Mouse (Mus musculus) heart, adult 2 months (tissue): Measurements from ENCODE around the gene Akap8. TPM values are rescaled to one million over a fixed set of nuclear protein-coding genes. Genes with fewer than 3 reads are reported as not detected.

ENCODE experiments used
- DNase-seq, 2 experiments: peaks; one replicate each; pipeline ENCODE4 v3.0.0; 2021
- H3K27ac ChIP-seq: fragments of 200-600 bp; 2 replicates; pipeline ENCODE4 v1.8.1; 2022
- H3K27me3 ChIP-seq: fragments of 200-500 bp; 2 replicates; pipeline ENCODE4 v1.6.1; 2012; ENCODE audit warnings: mild to moderate bottlenecking, low read length, inconsistent platforms, mixed read lengths; ENCODE audit not compliant: control insufficient read depth, insufficient read depth
- H3K36me3 ChIP-seq: fragments of 200-500 bp; 2 replicates; pipeline ENCODE4 v1.6.1; 2012; ENCODE audit warnings: low read length, inconsistent platforms; ENCODE audit not compliant: control insufficient read depth, insufficient read depth
- H3K4me1 ChIP-seq: fragments of 200-500 bp; 2 replicates; pipeline ENCODE4 v1.6.1; 2011; ENCODE audit warnings: low read length; ENCODE audit not compliant: control insufficient read depth, insufficient read depth
- H3K4me3 ChIP-seq: fragments of 200-600 bp; 2 replicates; pipeline ENCODE4 v1.8.1; 2022
- H3K79me2 ChIP-seq: fragments of 200-500 bp; replicated peaks from 2 replicates; pipeline ENCODE4 v1.6.1; 2012; ENCODE audit warnings: mild to moderate bottlenecking, inconsistent platforms, low read length, moderate library complexity, mixed read lengths; ENCODE audit not compliant: control insufficient read depth, insufficient read depth
- H3K9ac ChIP-seq: fragments of 200-500 bp; 2 replicates; pipeline ENCODE4 v1.6.1; 2012; ENCODE audit warnings: low read depth, mild to moderate bottlenecking, control low read depth, inconsistent platforms, low read length, mixed read lengths
- CTCF ChIP-seq: fragments of 200-600 bp; IDR thresholded peaks from 2 replicates; pipeline ENCODE4 v1.8.1; 2022; ENCODE audit warnings: antibody characterized with exemption, mild to moderate bottlenecking, moderate library complexity
- EP300 ChIP-seq: fragments of 200-500 bp; IDR thresholded peaks from 2 replicates; pipeline ENCODE4 v1.6.1; 2011; ENCODE audit warnings: low read depth, low read length, control low read depth; ENCODE audit not compliant: insufficient read depth
- POLR2A ChIP-seq: fragments of 200-500 bp; IDR thresholded peaks from 2 replicates; pipeline ENCODE4 v1.6.1; 2011; ENCODE audit warnings: mild to moderate bottlenecking, low read depth, low read length, control low read depth; ENCODE audit not compliant: insufficient read depth
- WGBS: fragments of 180-500 bp; shearing (Covaris S2); methylation state at CpG from one replicate; pipeline ENCODE4 v1.1.7; 2018; 5-methylcytosine and 5-hydroxymethylcytosine counted together
- intact Hi-C: fragments of 180-260 bp; cut with DNase I; formaldehyde crosslinking; loops from one replicate; pipeline ENCODE4 v1.15.1; 2025
- polyA plus RNA-seq: library from polyadenylated mRNA; depleted of rRNA; stranded (reverse); fragments of >200 nt; gene quantifications from 2 replicates; pipeline ENCODE4 v1.2.3, GENCODE M21; 2012
- total RNA-seq, 2 experiments: library from RNA; stranded (reverse); gene quantifications; 2 replicates each; pipeline ENCODE4 v1.2.3; 2021

The Akap8 gene
- total and polyA plus RNA-seq, 3 experiments, result 32.2 to 40.7 (median 38.9) TPM

GRCm38 (mm10) chr17:32364331-32364730 lies 43.3 kb upstream of the Akap8 start:
- no peaks in the 10 kb centered on the region; the same call in 1 of the 2 replicates for H3K36me3 ChIP-seq
- peak overlapping the region; percentile 88 for H3K4me3 ChIP-seq
- H3K4me1 ChIP-seq, result peaks cover 7% of the 10 kb centered on the region
- H3K27ac ChIP-seq, result peak overlapping the region; percentile 72
- TF ChIP-seq POLR2A (peak; percentile 30; the same call in 1 of the 2 replicates), CTCF (peak; percentile 53), EP300 (0 out of 2 replicates have a peak, but pooled peaks have one; percentile 39)
- no peaks in the 10 kb centered on the region for H3K27me3 ChIP-seq
- H3K9ac ChIP-seq, result peak overlapping the region; percentile 83
- WGBS, result 1% methylated on average over 47 of the region's 47 CpGs
- DNase-seq, result peak; percentile 93 to 96
- H3K79me2 ChIP-seq, result peaks cover 4% of the 10 kb centered on the region; the same call in 1 of the 2 replicates
- intact Hi-C loops, result loop anchor here (2.0 kb wide), 1 partner anchor 22 kb away; no protein-coding TSS in a partner anchor

DNA sequence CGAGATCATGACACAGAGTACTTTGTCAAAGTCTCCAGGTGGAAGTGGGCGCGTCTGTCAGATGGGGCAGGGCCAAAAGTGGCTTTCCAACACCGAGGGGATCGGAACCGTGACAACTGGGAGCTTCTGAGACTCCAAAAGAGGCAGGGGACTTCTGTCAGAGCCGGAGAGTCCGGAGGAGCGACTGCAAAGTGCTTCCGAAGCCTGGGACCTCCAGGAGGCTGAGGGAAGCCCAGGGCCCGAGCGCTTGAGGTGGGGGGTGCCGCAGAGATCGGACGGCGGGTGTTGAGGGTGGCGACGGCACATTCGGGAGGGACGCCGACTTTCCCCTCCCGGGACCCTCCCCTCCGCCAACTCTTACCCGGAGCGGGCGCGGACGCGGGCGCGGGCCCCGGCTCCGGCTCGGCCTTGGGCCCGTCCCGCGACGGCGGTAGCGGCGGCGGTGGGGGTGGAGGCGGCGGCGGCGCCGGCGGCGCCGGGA lies 42.8 kb upstream of the Akap8 start:
- Histone ChIP-seq H3K27ac (peak overlapping the region; percentile 60), H3K36me3 (no peaks in the 10 kb centered on the region; the same call in 1 of the 2 replicates), H3K79me2 (peaks cover 4% of the 10 kb centered on the region; the same call in 1 of the 2 replicates), H3K9ac (peak overlapping the region; percentile 83), H3K27me3 (no peaks in the 10 kb centered on the region), H3K4me1 (peaks cover 7% of the 10 kb centered on the region), H3K4me3 (peak overlapping the region; percentile 88)
- WGBS, result under 1% methylated on average over 42 of the region's 50 CpGs
- TF ChIP-seq EP300 (no peak), POLR2A (no peak), CTCF (no peak)
- intact Hi-C loops, result loop anchor here (2.0 kb wide), 2 partner anchors 15 to 23 kb away; no protein-coding TSS in a partner anchor
- DNase-seq, result no peak

DNA sequence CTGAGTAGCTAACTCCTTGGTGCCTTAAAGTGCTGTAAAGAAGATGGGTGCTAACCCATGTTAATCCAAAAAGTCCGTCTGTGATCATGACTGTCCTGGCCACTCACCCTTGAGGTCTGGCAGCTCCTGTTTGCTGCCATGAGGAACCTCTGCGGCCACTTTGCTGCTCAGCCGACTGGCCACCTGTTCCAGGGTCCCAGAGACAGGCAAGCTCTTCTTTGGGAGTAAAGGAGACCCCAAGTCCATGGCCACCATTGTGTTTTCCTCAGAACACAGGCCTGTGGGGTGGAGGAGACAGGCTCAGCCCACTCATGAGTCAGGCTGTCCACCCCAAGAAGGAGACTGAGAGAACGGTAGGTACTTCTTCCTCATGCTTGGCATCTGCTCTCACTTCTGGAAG lies 41.6 kb upstream of the Akap8 start:
- Histone ChIP-seq H3K27me3 (no peaks in the 10 kb centered on the region), H3K4me3 (peak overlapping the region; percentile 88; the same call in 1 of the 2 replicates), H3K36me3 (no peaks in the 10 kb centered on the region; the same call in 1 of the 2 replicates), H3K4me1 (peaks cover 7% of the 10 kb centered on the region), H3K79me2 (peaks cover 4% of the 10 kb centered on the region; the same call in 1 of the 2 replicates), H3K9ac (no peak overlapping the region), H3K27ac (no peak overlapping the region)
- 70% methylated on average over 4 of the region's 4 CpGs for WGBS
- DNase-seq, result no peak
- TF ChIP-seq POLR2A, result no peak
- TF ChIP-seq CTCF, result no peak
- no peak for TF ChIP-seq EP300
- intact Hi-C loops, result loop anchor here (2.0 kb wide), 1 partner anchor 14 kb away; no protein-coding TSS in a partner anchor

DNA sequence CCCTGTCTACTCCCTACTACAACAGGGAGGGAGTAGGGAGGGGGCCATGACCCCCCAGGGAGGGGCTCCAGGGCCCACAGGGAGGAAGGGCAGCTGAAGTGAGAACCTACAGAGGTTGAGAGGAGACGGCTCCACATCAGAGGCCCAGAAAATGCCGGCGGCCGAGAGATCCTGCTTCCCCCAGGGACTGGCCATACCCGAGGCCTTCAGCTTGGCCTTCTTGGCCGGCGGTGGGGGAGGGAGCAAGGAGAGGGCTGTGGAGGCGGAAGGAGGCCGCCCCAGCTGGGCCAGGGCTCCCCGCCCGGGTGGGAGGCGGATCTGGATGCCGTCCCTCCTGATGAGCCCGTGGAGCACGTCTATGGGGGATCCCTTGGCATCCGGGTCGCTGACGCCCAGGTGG lies 38.9 kb upstream of the Akap8 start:
- H3K4me1 ChIP-seq, result peaks cover 7% of the 10 kb centered on the region
- WGBS, result 80% methylated on average over 18 of the region's 18 CpGs
- H3K36me3 ChIP-seq, result no peaks in the 10 kb centered on the region; the same call in none of the 2 replicates
- H3K79me2 ChIP-seq, result peaks cover 4% of the 10 kb centered on the region; the same call in 1 of the 2 replicates
- no peak for DNase-seq
- TF ChIP-seq EP300 (no peak), POLR2A (no peak), CTCF (no peak)
- intact Hi-C loops, result no loop called here
- H3K9ac ChIP-seq, result no peak overlapping the region
- H3K27ac ChIP-seq, result no peak overlapping the region
- H3K27me3 ChIP-seq, result no peaks in the 10 kb centered on the region
- H3K4me3 ChIP-seq, result no peak overlapping the region

- H3K79me2 ChIP-seq, result peaks cover 4% of the 10 kb centered on the region; the same call in 1 of the 2 replicates
- H3K4me1 ChIP-seq, result peaks cover 6% of the 10 kb centered on the region; the same call in 1 of the 2 replicates
- 90% methylated on average over 6 of the region's 6 CpGs for WGBS
- no peak overlapping the region for H3K9ac ChIP-seq
- no peaks in the 10 kb centered on the region for H3K27me3 ChIP-seq
- no peak for TF ChIP-seq EP300
- TF ChIP-seq POLR2A, result no peak
- no peak for TF ChIP-seq CTCF
- intact Hi-C loops, result no loop called here
- DNase-seq, result no peak
- H3K4me3 ChIP-seq, result no peak overlapping the region
- no peak overlapping the region for H3K27ac ChIP-seq
- no peaks in the 10 kb centered on the region; the same call in none of the 2 replicates for H3K36me3 ChIP-seq
Measured at GRCm38 (mm10) chr17:32358943-32359340, 37.9 kb upstream of the Akap8 start.
